Mouse (Mus musculus): ENCODE measurements around the gene Asb10.

Gene Asb10

GRCm38 (mm10) chr5:24535731-24536130 is 5.0 kb downstream of the Asb10 start:
- DNase-seq (ENCODE audit: low spot score) = no peak

GRCm38 (mm10) chr5:24534292-24534691 is 6.5 kb downstream of the Asb10 start:
- DNase-seq (ENCODE audit: low spot score) = no peak

GRCm38 (mm10) chr5:24533391-24533790 is 7.4 kb downstream of the Asb10 start:
- DNase-seq (ENCODE audit: low spot score) = no peak

GRCm38 (mm10) chr5:24530042-24530689 is 10.6 kb downstream of the Asb10 start:
- peak; percentile 83 for DNase-seq (ENCODE audit: low spot score)

GRCm38 (mm10) chr5:24527780-24528179 is 13.0 kb downstream of the Asb10 start:
- no peak for DNase-seq (ENCODE audit: low spot score)

GRCm38 (mm10) chr5:24526889-24527230 is 13.9 kb downstream of the Asb10 start, which contains the start of gene Gbx1:
Gene Gbx1, minus strand, starts transcription at chr5:24527202.
- DNase-seq (ENCODE audit: low spot score) = no peak

- DNase-seq (ENCODE audit: low spot score) = no peak
These were observed 14.4 kb downstream of the Asb10 start for GRCm38 (mm10) chr5:24526190-24526888.

- DNase-seq (ENCODE audit: low spot score) = no peak
These were observed 15.2 kb downstream of the Asb10 start for GRCm38 (mm10) chr5:24525360-24526189.

- DNase-seq (ENCODE audit: low spot score) = no peak
These were observed 16.3 kb downstream of the Asb10 start for GRCm38 (mm10) chr5:24524522-24524921.

- DNase-seq (ENCODE audit: low spot score) = no peak
These were observed 17.0 kb downstream of the Asb10 start for GRCm38 (mm10) chr5:24523806-24524205.

- no peak for DNase-seq (ENCODE audit: low spot score)
These were observed 19.4 kb downstream of the Asb10 start for GRCm38 (mm10) chr5:24521366-24521765.

- DNase-seq (ENCODE audit: low spot score) = no peak
These were observed 28.5 kb downstream of the Asb10 start for GRCm38 (mm10) chr5:24512271-24512670.

GRCm38 (mm10) chr5:24510635-24511034 is 30.1 kb downstream of the Asb10 start:
- no peak for DNase-seq (ENCODE audit: low spot score)

- no peak for DNase-seq (ENCODE audit: low spot score)
These were observed 32.4 kb downstream of the Asb10 start for GRCm38 (mm10) chr5:24508406-24508805.

- no peak for DNase-seq (ENCODE audit: low spot score)
These were observed 35.3 kb downstream of the Asb10 start for GRCm38 (mm10) chr5:24505513-24505912.

- DNase-seq (ENCODE audit: low spot score) = no peak
These were observed 38.0 kb downstream of the Asb10 start for GRCm38 (mm10) chr5:24502786-24503185.

GRCm38 (mm10) chr5:24500851-24501250 is 39.9 kb downstream of the Asb10 start:
- no peak for DNase-seq (ENCODE audit: low spot score)

GRCm38 (mm10) chr5:24499113-24499512 is 41.7 kb downstream of the Asb10 start:
- no peak for DNase-seq (ENCODE audit: low spot score)

GRCm38 (mm10) chr5:24497526-24497925 is 43.3 kb downstream of the Asb10 start:
- no peak for DNase-seq (ENCODE audit: low spot score)

GRCm38 (mm10) chr5:24496756-24497155 is 44.0 kb downstream of the Asb10 start:
- DNase-seq (ENCODE audit: low spot score) = no peak

- DNase-seq (ENCODE audit: low spot score) = no peak
These were observed 45.8 kb downstream of the Asb10 start for GRCm38 (mm10) chr5:24495019-24495418.

- DNase-seq (ENCODE audit: low spot score) = no peak
These were observed 48.1 kb downstream of the Asb10 start for GRCm38 (mm10) chr5:24492546-24493285.
